Mouse (Mus musculus): ENCODE results near the gene Aes. TPM values are rescaled to one million over a fixed set of nuclear protein-coding genes. Genes with fewer than 3 reads are reported as not detected.

The Aes gene
- polyA plus RNA-seq, 1 experiment from 2014 or later, result 266 TPM

- H3K27ac ChIP-seq (ENCODE audit: low read depth, low read length), result no peak overlapping the region
- WGBS, result 14% methylated on average over 16 of the region's 16 CpGs
- peak overlapping the region; percentile 90 for H3K4me2 ChIP-seq (ENCODE audit: low read depth)
- H3K27me3 ChIP-seq (ENCODE audit: control insufficient read depth, insufficient read depth, low read length), result peaks cover 6% of the 10 kb centered on the region; the same call in 1 of the 2 replicates
- peaks cover 24% of the 10 kb centered on the region for H3K4me1 ChIP-seq (ENCODE audit: control insufficient read depth, insufficient read depth, low read length)
- DNase-seq (ENCODE audit: low spot score), result no peak
- H3K9me3 ChIP-seq (ENCODE audit: control insufficient read depth, low read length), result no peaks in the 10 kb centered on the region
- peak overlapping the region; percentile 90 for H3K4me3 ChIP-seq (ENCODE audit: low read depth, low read length)
- H3K9ac ChIP-seq (ENCODE audit: low read length), result peak overlapping the region; percentile 98
- ATAC-seq (ENCODE audit: insufficient read depth, low FRiP score, low TSS enrichment), result no peak
- peaks cover 13% of the 10 kb centered on the region for H3K36me3 ChIP-seq (ENCODE audit: control insufficient read depth, insufficient read depth, low read length)
Observed at GRCm38 (mm10) chr10:81560719-81561459, 1.6 kb downstream of the Aes start.

- H3K27ac ChIP-seq (ENCODE audit: low read depth, low read length), result no peak overlapping the region
- WGBS, result 75% methylated on average over 6 of the region's 6 CpGs
- ATAC-seq (ENCODE audit: insufficient read depth, low FRiP score, low TSS enrichment), result no peak
- peaks cover 13% of the 10 kb centered on the region for H3K36me3 ChIP-seq (ENCODE audit: control insufficient read depth, insufficient read depth, low read length)
- no peak overlapping the region for H3K9ac ChIP-seq (ENCODE audit: low read length)
- peaks cover 24% of the 10 kb centered on the region for H3K4me1 ChIP-seq (ENCODE audit: control insufficient read depth, insufficient read depth, low read length)
- no peak for DNase-seq (ENCODE audit: low spot score)
- H3K4me3 ChIP-seq (ENCODE audit: low read depth, low read length), result no peak overlapping the region
- H3K9me3 ChIP-seq (ENCODE audit: control insufficient read depth, low read length), result no peaks in the 10 kb centered on the region
- no peak overlapping the region for H3K4me2 ChIP-seq (ENCODE audit: low read depth)
- peaks cover 16% of the 10 kb centered on the region for H3K27me3 ChIP-seq (ENCODE audit: control insufficient read depth, insufficient read depth, low read length)
Observed at GRCm38 (mm10) chr10:81562411-81562810, 3.1 kb downstream of the Aes start.

GRCm38 (mm10) chr10:81563481-81563880 lies 4.2 kb downstream of the Aes start:
- no peak overlapping the region for H3K27ac ChIP-seq (ENCODE audit: low read depth, low read length)

DNA sequence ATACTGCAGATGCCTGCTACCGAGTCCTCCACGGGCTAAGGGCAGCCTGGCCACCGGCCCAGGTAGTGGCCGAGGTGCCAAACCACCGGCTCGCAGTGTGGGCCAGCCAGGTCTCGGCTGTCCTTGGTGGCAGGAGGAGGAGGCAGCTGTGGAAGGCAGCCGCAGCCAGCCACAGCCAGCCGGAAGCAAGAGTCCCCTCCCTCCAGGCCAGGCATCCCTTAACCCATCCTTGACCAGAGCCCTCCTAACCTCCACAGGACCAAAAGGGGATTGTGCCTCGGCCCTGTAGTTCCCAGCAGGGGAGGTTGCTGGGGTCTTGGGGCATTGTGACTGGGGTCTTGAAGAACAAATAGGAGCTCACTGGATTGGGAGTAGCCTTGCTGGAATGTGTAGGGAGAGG lies 4.9 kb downstream of the Aes start:
- ATAC-seq (ENCODE audit: insufficient read depth, low FRiP score, low TSS enrichment), result no peak
- Histone ChIP-seq H3K27ac (ENCODE audit: low read depth, low read length) (no peak overlapping the region), H3K4me3 (ENCODE audit: low read depth, low read length) (peak overlapping the region; percentile 16), H3K9me3 (ENCODE audit: control insufficient read depth, low read length) (no peaks in the 10 kb centered on the region), H3K36me3 (ENCODE audit: control insufficient read depth, insufficient read depth, low read length) (peaks cover 13% of the 10 kb centered on the region), H3K4me1 (ENCODE audit: control insufficient read depth, insufficient read depth, low read length) (peaks cover 32% of the 10 kb centered on the region), H3K9ac (ENCODE audit: low read length) (peak overlapping the region; percentile 39), H3K27me3 (ENCODE audit: control insufficient read depth, insufficient read depth, low read length) (peaks cover 20% of the 10 kb centered on the region), H3K4me2 (ENCODE audit: low read depth) (peak overlapping the region; percentile 7)
- DNase-seq (ENCODE audit: low spot score), result peak; percentile 37
- 4% methylated on average over 10 of the region's 10 CpGs for WGBS

More at GRCm38 (mm10) chr10:81563481-81563880, 4.2 kb downstream of the Aes start:
- peaks cover 27% of the 10 kb centered on the region for H3K4me1 ChIP-seq (ENCODE audit: control insufficient read depth, insufficient read depth, low read length)
- H3K4me2 ChIP-seq (ENCODE audit: low read depth), result no peak overlapping the region; the same call in 1 of the 2 replicates
- no peak for ATAC-seq (ENCODE audit: insufficient read depth, low FRiP score, low TSS enrichment)
- no peaks in the 10 kb centered on the region for H3K9me3 ChIP-seq (ENCODE audit: control insufficient read depth, low read length)
- no peak overlapping the region for H3K4me3 ChIP-seq (ENCODE audit: low read depth, low read length)
- whole genome bisulfite sequencing, result 42% methylated on average over 6 of the region's 6 CpGs
- no peak for DNase-seq (ENCODE audit: low spot score)
- H3K27me3 ChIP-seq (ENCODE audit: control insufficient read depth, insufficient read depth, low read length), result peaks cover 20% of the 10 kb centered on the region
- H3K9ac ChIP-seq (ENCODE audit: low read length), result no peak overlapping the region
- H3K36me3 ChIP-seq (ENCODE audit: control insufficient read depth, insufficient read depth, low read length), result peaks cover 13% of the 10 kb centered on the region

DNA sequence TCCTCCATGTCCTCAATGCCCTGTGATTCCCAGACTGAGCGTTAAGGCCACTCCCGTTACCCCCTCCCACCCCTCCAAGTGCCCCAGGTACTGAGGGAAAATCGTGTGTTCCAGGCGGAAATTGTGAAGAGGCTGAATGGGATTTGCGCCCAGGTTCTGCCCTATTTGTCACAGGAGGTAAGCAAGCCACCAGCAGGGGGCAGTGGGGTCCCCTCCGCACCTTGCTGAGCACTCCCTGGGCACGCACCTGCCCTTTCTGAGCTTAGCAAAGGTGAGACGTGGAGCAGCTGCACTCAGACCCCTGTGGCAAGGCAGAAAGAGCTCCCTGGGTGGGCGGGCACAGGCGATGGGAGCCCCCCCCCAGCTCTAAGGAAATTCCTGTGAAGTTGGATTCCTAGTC lies 5.4 kb downstream of the Aes start:
- Histone ChIP-seq H3K36me3 (ENCODE audit: control insufficient read depth, insufficient read depth, low read length) (peaks cover 13% of the 10 kb centered on the region), H3K9me3 (ENCODE audit: control insufficient read depth, low read length) (no peaks in the 10 kb centered on the region), H3K27ac (ENCODE audit: low read depth, low read length) (no peak overlapping the region), H3K4me3 (ENCODE audit: low read depth, low read length) (no peak overlapping the region), H3K4me1 (ENCODE audit: control insufficient read depth, insufficient read depth, low read length) (peaks cover 32% of the 10 kb centered on the region), H3K9ac (ENCODE audit: low read length) (no peak overlapping the region), H3K4me2 (ENCODE audit: low read depth) (no peak overlapping the region), H3K27me3 (ENCODE audit: control insufficient read depth, insufficient read depth, low read length) (peaks cover 22% of the 10 kb centered on the region)
- DNase-seq (ENCODE audit: low spot score) (peak; percentile 63), ATAC-seq (ENCODE audit: insufficient read depth, low FRiP score, low TSS enrichment) (no peak)
- 12% methylated on average over 10 of the region's 10 CpGs for WGBS

DNA sequence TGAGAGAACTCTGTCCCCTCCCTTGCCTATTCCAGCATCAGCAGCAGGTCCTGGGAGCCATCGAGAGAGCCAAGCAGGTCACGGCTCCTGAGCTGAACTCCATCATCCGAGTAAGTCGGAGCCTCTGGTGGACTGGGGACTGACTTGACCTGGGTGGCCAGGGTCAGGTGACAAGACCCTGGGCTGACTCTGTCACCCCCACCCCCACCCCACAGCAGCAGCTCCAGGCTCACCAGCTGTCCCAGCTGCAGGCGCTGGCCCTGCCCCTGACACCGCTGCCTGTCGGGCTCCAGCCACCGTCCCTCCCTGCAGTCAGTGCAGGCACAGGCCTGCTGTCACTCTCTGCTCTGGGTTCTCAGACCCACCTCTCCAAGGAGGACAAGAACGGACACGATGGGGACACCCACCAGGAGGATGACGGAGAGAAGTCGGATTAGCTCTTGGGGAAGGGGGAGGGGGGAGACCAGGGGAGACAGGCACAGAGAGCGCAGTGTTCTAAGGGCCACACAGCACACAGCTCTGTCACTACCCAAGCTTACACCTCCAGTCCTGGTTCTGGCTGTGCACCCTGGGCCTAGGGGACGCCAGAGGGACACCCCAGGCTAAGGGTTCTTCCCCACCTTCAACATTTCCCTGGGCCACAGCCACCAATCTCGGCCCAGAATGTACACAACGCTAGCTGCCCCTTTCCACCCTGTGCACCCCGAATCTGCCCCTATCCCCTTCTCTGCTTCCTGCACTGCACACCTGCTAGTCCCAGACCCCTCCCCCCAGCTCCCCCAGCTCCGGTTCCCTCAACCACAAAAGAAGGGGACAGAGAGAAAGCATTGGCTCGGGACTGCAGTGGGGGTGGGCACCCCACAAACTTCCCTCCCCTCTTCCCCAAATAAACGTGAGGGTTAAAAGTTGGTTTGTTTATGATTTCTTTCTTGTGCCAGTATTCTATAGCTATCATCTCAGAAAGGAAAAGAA lies 6.3 kb downstream of the Aes start:
- DNase-seq (ENCODE audit: low spot score), result no peak
- no peak overlapping the region for H3K4me3 ChIP-seq (ENCODE audit: low read depth, low read length)
- peaks cover 38% of the 10 kb centered on the region for H3K4me1 ChIP-seq (ENCODE audit: control insufficient read depth, insufficient read depth, low read length)

DNA sequence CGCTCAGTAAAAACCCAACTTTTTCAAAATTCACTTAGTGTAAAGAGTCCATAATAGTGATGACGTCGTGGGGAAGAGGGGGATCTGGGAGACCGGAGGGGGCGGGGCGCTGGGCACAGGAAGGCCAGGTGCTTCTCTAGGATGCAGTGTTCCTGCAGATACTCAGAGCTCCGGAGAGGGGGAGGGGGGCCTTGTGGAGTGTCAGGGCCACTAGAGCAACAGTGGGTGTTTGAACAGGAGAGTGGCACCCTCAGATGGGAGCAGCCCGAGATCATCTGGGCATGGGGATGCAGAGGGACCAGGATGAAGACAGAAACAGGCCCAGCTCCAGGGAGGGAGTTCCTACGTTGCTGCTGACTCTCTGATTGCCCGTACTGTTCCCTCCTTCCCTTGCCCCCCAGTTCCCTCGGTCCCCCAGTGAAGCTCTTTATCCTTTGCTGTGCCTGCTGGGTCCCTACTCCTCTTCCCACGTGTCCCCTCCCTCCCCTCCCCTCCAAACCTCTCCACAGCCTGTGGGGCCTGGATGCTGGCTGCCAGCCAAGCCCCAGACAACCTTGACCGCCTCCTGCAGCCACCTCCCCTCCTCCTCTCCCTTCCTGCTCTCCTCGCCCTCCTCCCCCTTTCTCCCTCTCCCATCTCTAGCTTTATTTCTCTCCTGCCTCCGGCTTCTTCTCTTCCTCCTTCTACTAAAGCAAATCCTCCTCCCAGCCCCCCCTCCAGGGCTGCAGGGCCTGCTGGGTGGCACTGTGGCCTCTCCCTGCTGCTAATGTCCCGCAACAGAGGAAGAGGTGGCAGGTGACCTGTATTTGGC lies 9.3 kb downstream of the Aes start:
- WGBS, result 14% methylated on average over 16 of the region's 16 CpGs
- Histone ChIP-seq H3K9ac (ENCODE audit: low read length) (peak overlapping the region; percentile 18; the same call in 1 of the 2 replicates), H3K27me3 (ENCODE audit: control insufficient read depth, insufficient read depth, low read length) (peaks cover 39% of the 10 kb centered on the region), H3K4me2 (ENCODE audit: low read depth) (peak overlapping the region; percentile 8; the same call in 1 of the 2 replicates), H3K4me3 (ENCODE audit: low read depth, low read length) (no peak overlapping the region), H3K36me3 (ENCODE audit: control insufficient read depth, insufficient read depth, low read length) (peaks cover 9% of the 10 kb centered on the region), H3K4me1 (ENCODE audit: control insufficient read depth, insufficient read depth, low read length) (peaks cover 32% of the 10 kb centered on the region), H3K27ac (ENCODE audit: low read depth, low read length) (no peak overlapping the region), H3K9me3 (ENCODE audit: control insufficient read depth, low read length) (no peaks in the 10 kb centered on the region)
- DNase-seq (ENCODE audit: low spot score), result peak; percentile 76
- no peak for ATAC-seq (ENCODE audit: insufficient read depth, low FRiP score, low TSS enrichment)

More for the DNA sequence above, 6.3 kb downstream of the Aes start:
- peaks cover 22% of the 10 kb centered on the region for H3K27me3 ChIP-seq (ENCODE audit: control insufficient read depth, insufficient read depth, low read length)
- H3K4me2 ChIP-seq (ENCODE audit: low read depth), result no peak overlapping the region
- no peak overlapping the region for H3K27ac ChIP-seq (ENCODE audit: low read depth, low read length)
- 34% methylated on average over 20 of the region's 20 CpGs for WGBS
- no peak for ATAC-seq (ENCODE audit: insufficient read depth, low FRiP score, low TSS enrichment)
- no peak overlapping the region for H3K9ac ChIP-seq (ENCODE audit: low read length)
- peaks cover 13% of the 10 kb centered on the region for H3K36me3 ChIP-seq (ENCODE audit: control insufficient read depth, insufficient read depth, low read length)
- no peaks in the 10 kb centered on the region for H3K9me3 ChIP-seq (ENCODE audit: control insufficient read depth, low read length)
